8 mouse cellular contexts compared by ENCODE assay signal in genomic region chr10:59952781-59953563, GRCm38 (mm10). TPM values are rescaled to one million over a fixed set of nuclear protein-coding genes. Genes with fewer than 3 reads are reported as not detected.
DNase-seq lines count a peak whose midpoint lies in the region; ATAC-seq and TF ChIP-seq lines count a peak whose summit lies in the region.

No protein-coding gene starts in this region.

- H3K4me1 ChIP-seq in forebrain, embryonic 14.5 days (ENCODE audit: control insufficient read depth, insufficient read depth, low read length) = peaks cover 32% of the 10 kb centered on the region
- H3K4me1 ChIP-seq in kidney, postnatal 0 days (replicated peaks; ENCODE audit: insufficient read depth, low read length) = peaks cover 30% of the 10 kb centered on the region
- H3K4me1 ChIP-seq in midbrain, postnatal 0 days (ENCODE audit: insufficient read depth, low read length) = peaks cover 21% of the 10 kb centered on the region

- H3K9me3 ChIP-seq in forebrain, embryonic 14.5 days (replicated peaks; ENCODE audit: control insufficient read depth, low read length) = no peaks in the 10 kb centered on the region
- H3K9me3 ChIP-seq in kidney, postnatal 0 days (replicated peaks; ENCODE audit: low read length) = no peaks in the 10 kb centered on the region
- H3K9me3 ChIP-seq in midbrain, postnatal 0 days (ENCODE audit: low read length) = no peaks in the 10 kb centered on the region

- 0 out of 2 replicates have a peak, but pooled peaks cover 5% of the 10 kb centered on the region for H3K36me3 ChIP-seq in forebrain, embryonic 14.5 days (ENCODE audit: control insufficient read depth, insufficient read depth, low read length)
- peaks cover 4% of the 10 kb centered on the region; the same call in 1 of the 2 replicates for H3K36me3 ChIP-seq in kidney, postnatal 0 days (ENCODE audit: insufficient read depth, low read length)
- H3K36me3 ChIP-seq in midbrain, postnatal 0 days (ENCODE audit: insufficient read depth, low read length) = 0 out of 2 replicates have a peak, but pooled peaks cover 2% of the 10 kb centered on the region

- no peak for TF ChIP-seq CTCF in kidney, postnatal 0 days (IDR thresholded peaks at IDR 0.05; ENCODE audit: low read depth)
- no peak for TF ChIP-seq CTCF in midbrain, postnatal 0 days (IDR thresholded peaks at IDR 0.05)

- peak; percentile 63 for DNase-seq in kidney, adult 9 months
- no peak for DNase-seq in kidney, adult 11 months
- peak; percentile 56 for DNase-seq in adipocyte (ENCODE audit: low spot score)
- no peak for DNase-seq in forebrain, embryonic 14.5 days (ENCODE audit: low spot score)
- DNase-seq in kidney, postnatal 0 days (ENCODE audit: low spot score) = no peak
- DNase-seq in midbrain, postnatal 0 days (ENCODE audit: low spot score) = no peak
- DNase-seq in layer of hippocampus, adult 9-10 months (ENCODE audit: low spot score) = no peak

- peak overlapping the region; percentile 96 for H3K9ac ChIP-seq in forebrain, embryonic 14.5 days (ENCODE audit: low read length)
- H3K9ac ChIP-seq in kidney, postnatal 0 days (ENCODE audit: low read depth, low read length) = peak overlapping the region; percentile 62; the same call in 1 of the 2 replicates
- H3K9ac ChIP-seq in midbrain, postnatal 0 days (replicated peaks; ENCODE audit: low read length, poor library complexity, severe bottlenecking) = peak overlapping the region; percentile 84; the same call in 1 of the 2 replicates

- peak overlapping the region; percentile 76 for H3K4me2 ChIP-seq in forebrain, embryonic 14.5 days (ENCODE audit: low read length)
- peak overlapping the region; percentile 93 for H3K4me2 ChIP-seq in kidney, postnatal 0 days (ENCODE audit: low read length)
- peak overlapping the region; percentile 94 for H3K4me2 ChIP-seq in midbrain, postnatal 0 days (ENCODE audit: low read depth, low read length, poor library complexity, severe bottlenecking)

- peak overlapping the region; percentile 97 for H3K27ac ChIP-seq in forebrain, embryonic 14.5 days (ENCODE audit: low read depth, low read length)
- peak overlapping the region; percentile 88 for H3K27ac ChIP-seq in kidney, postnatal 0 days
- peak overlapping the region; percentile 97 for H3K27ac ChIP-seq in midbrain, postnatal 0 days (ENCODE audit: low read depth, low read length)

- peak overlapping the region; percentile 96 for H3K4me3 ChIP-seq in forebrain, embryonic 14.5 days (ENCODE audit: low read depth, low read length)
- H3K4me3 ChIP-seq in kidney, postnatal 0 days (replicated peaks; ENCODE audit: low read depth, low read length) = peak overlapping the region; percentile 92
- H3K4me3 ChIP-seq in midbrain, postnatal 0 days (ENCODE audit: low read depth, low read length) = peak overlapping the region; percentile 96

- no peaks in the 10 kb centered on the region for H3K27me3 ChIP-seq in forebrain, embryonic 14.5 days (replicated peaks; ENCODE audit: control insufficient read depth, insufficient read depth, low read length)
- H3K27me3 ChIP-seq in kidney, postnatal 0 days (ENCODE audit: insufficient read depth, low read length) = no peaks in the 10 kb centered on the region
- H3K27me3 ChIP-seq in midbrain, postnatal 0 days (ENCODE audit: insufficient read depth, low read length) = no peaks in the 10 kb centered on the region

- 22% methylated on average over 16 of the region's 16 CpGs for WGBS in forebrain, embryonic 14.5 days
- 23% methylated on average over 16 of the region's 16 CpGs for WGBS in kidney, postnatal 0 days
- 24% methylated on average over 16 of the region's 16 CpGs for WGBS in midbrain, postnatal 0 days

- ATAC-seq in forebrain, embryonic 14.5 days = no peak
- ATAC-seq in kidney, postnatal 0 days (replicated peaks; ENCODE audit: low FRiP score, low read depth) = no peak
- ATAC-seq in midbrain, postnatal 0 days (ENCODE audit: low FRiP score) = no peak
- ATAC-seq in megakaryocyte progenitor cell, adult 5-6 weeks (replicated peaks; ENCODE audit: poor library complexity) = no peak

RNA-seq across cellular contexts. Expression of gene Ddit4, which starts 1.3 kb away (rescaled TPM):
- polyA plus RNA-seq in forebrain, embryonic 14.5 days (2014; fragmentation: Nextera tagmentation; extraction: Ambion mirVana) = 10.2 and 11.1 TPM in 2 replicates
- 23.0 and 24.0 TPM in 2 replicates for polyA plus RNA-seq in kidney, postnatal 0 days (2015; fragmentation: Nextera tagmentation; extraction: Ambion mirVana)
- total RNA-seq in midbrain, postnatal 0 days (2014; rRNA removed) = 56.6 and 57.5 TPM in 2 replicates
- polyA plus RNA-seq in midbrain, postnatal 0 days (2015; fragmentation: Nextera tagmentation; extraction: Ambion mirVana) = 43.4 and 43.6 TPM in 2 replicates
- total RNA-seq in megakaryocyte progenitor cell, adult 5-6 weeks (2015) = 0.37 and 2.4 TPM in 2 replicates
- 0.41 and 0.42 TPM in 2 replicates for total RNA-seq in megakaryocyte progenitor cell, adult 5-6 weeks (2017)

RNA-seq across cellular contexts. Expression of gene Ascc1, which starts 49.6 kb away (rescaled TPM):
- 45.4 and 50.2 TPM in 2 replicates for polyA plus RNA-seq in forebrain, embryonic 14.5 days (2014; fragmentation: Nextera tagmentation; extraction: Ambion mirVana)
- 57.8 and 64.1 TPM in 2 replicates for polyA plus RNA-seq in kidney, postnatal 0 days (2015; fragmentation: Nextera tagmentation; extraction: Ambion mirVana)
- 12.3 and 13.5 TPM in 2 replicates for total RNA-seq in midbrain, postnatal 0 days (2014; rRNA removed)
- polyA plus RNA-seq in midbrain, postnatal 0 days (2015; fragmentation: Nextera tagmentation; extraction: Ambion mirVana) = 50.1 TPM in 2 replicates
- 38.3 and 38.9 TPM in 2 replicates for total RNA-seq in megakaryocyte progenitor cell, adult 5-6 weeks (2015)
- total RNA-seq in megakaryocyte progenitor cell, adult 5-6 weeks (2017) = 27.8 and 33.2 TPM in 2 replicates

RNA-seq across cellular contexts. Expression of gene Anapc16, which starts 50.0 kb away (rescaled TPM):
- polyA plus RNA-seq in forebrain, embryonic 14.5 days (2014; fragmentation: Nextera tagmentation; extraction: Ambion mirVana) = 96.5 and 99.7 TPM in 2 replicates
- 103 and 106 TPM in 2 replicates for polyA plus RNA-seq in kidney, postnatal 0 days (2015; fragmentation: Nextera tagmentation; extraction: Ambion mirVana)
- total RNA-seq in midbrain, postnatal 0 days (2014; rRNA removed) = 56.9 and 57.4 TPM in 2 replicates
- 109 and 118 TPM in 2 replicates for polyA plus RNA-seq in midbrain, postnatal 0 days (2015; fragmentation: Nextera tagmentation; extraction: Ambion mirVana)
- total RNA-seq in megakaryocyte progenitor cell, adult 5-6 weeks (2015) = 54.5 and 55.9 TPM in 2 replicates
- 32.6 and 35.1 TPM in 2 replicates for total RNA-seq in megakaryocyte progenitor cell, adult 5-6 weeks (2017)

Comparison
In these comparisons a context has a peak if more than half of its experiments do, and no peak if none do; other contexts are left out.
1. DNase-seq: peak in kidney, adult 9 months (single experiment) and adipocyte (single experiment); none in kidney, adult 11 months (single experiment), forebrain, embryonic 14.5 days (single experiment), kidney, postnatal 0 days (single experiment), midbrain, postnatal 0 days (single experiment) and layer of hippocampus, adult 9-10 months (single experiment).
2. Peak in every context shown above with its lines, with median percentiles within 50 percentile points of each other: H3K27ac ChIP-seq, H3K4me2 ChIP-seq, H3K4me3 ChIP-seq and H3K9ac ChIP-seq.